Mouse (Mus musculus) brain, embryonic 14.5 days (tissue): ENCODE measurements around the gene Senp8. TPM values are rescaled to one million over a fixed set of nuclear protein-coding genes. Genes with fewer than 3 reads are reported as not detected.

Source experiments
- DNase-seq: peaks from one replicate; pipeline ENCODE4 v3.0.0-alpha.2; 2011; ENCODE audit warnings: low read depth
- CTCF ChIP-seq: fragments of 200-500 bp; IDR thresholded peaks from 2 replicates; pipeline ENCODE4 v1.5.1; 2012; ENCODE audit warnings: inconsistent platforms, mild to moderate bottlenecking, moderate library complexity, borderline replicate concordance; ENCODE audit not compliant: insufficient read depth, insufficient read length; ENCODE audit errors: extremely low read depth
- POLR2A ChIP-seq: fragments of 200-500 bp; IDR thresholded peaks from 2 replicates; pipeline ENCODE4 v1.6.1; 2012; ENCODE audit warnings: mild to moderate bottlenecking, inconsistent platforms, borderline replicate concordance; ENCODE audit not compliant: poor library complexity, insufficient read depth, insufficient read length, severe bottlenecking; ENCODE audit errors: extremely low read depth
- polyA plus RNA-seq: library from polyadenylated mRNA; depleted of rRNA; stranded (reverse); fragments of >200 nt; gene quantifications from 2 replicates; pipeline ENCODE4 v1.2.3, GENCODE M21; 2012; rRNA removed

The Senp8 gene
- polyA plus RNA-seq, 1 experiment = 7.5 TPM

- DNase-seq = no peak
- TF ChIP-seq CTCF (no peak), POLR2A (no peak)
Measured at GRCm38 (mm10) chr9:59703099-59703498, 47.4 kb downstream of the Senp8 start.

GRCm38 (mm10) chr9:59701094-59701493, 49.4 kb downstream of the Senp8 start:
- DNase-seq = peak; percentile 31
- TF ChIP-seq POLR2A = no peak
- no peak for TF ChIP-seq CTCF

- TF ChIP-seq CTCF = no peak
- TF ChIP-seq POLR2A = no peak
- no peak for DNase-seq
Measured at GRCm38 (mm10) chr9:59696381-59696780, 54.1 kb downstream of the Senp8 start.

- no peak for TF ChIP-seq POLR2A
- DNase-seq = no peak
Measured at GRCm38 (mm10) chr9:59695451-59695813, 55.1 kb downstream of the Senp8 start.

GRCm38 (mm10) chr9:59694571-59695450, 55.7 kb downstream of the Senp8 start:
- no peak for TF ChIP-seq CTCF
- no peak for TF ChIP-seq POLR2A
- no peak for DNase-seq

- TF ChIP-seq POLR2A (no peak), CTCF (no peak)
- peak; percentile 72 for DNase-seq
Measured at GRCm38 (mm10) chr9:59692145-59692544, 58.4 kb downstream of the Senp8 start.

- peak; percentile 95 for DNase-seq
- TF ChIP-seq POLR2A (no peak), CTCF (no peak)
Measured at GRCm38 (mm10) chr9:59691635-59692094, 58.8 kb downstream of the Senp8 start.

- TF ChIP-seq POLR2A (no peak), CTCF (no peak)
- DNase-seq = no peak
Measured at GRCm38 (mm10) chr9:59687416-59688046, 63.0 kb downstream of the Senp8 start.

Other genes starting within 250 kb of the Senp8 start
- gene Hexa, start 211.2 kb downstream of the Senp8 start, polyA plus RNA-seq = 45.2 and 52.9 TPM in 2 replicates
- gene Tmem202, start 210.9 kb downstream of the Senp8 start, polyA plus RNA-seq = 0.14 and 0.26 TPM in 2 replicates
- 21.3 and 28.3 TPM in 2 replicates for gene Celf6, start 172.8 kb downstream of the Senp8 start, polyA plus RNA-seq
- 179 and 187 TPM in 2 replicates for gene Parp6, start 133.4 kb downstream of the Senp8 start, polyA plus RNA-seq
- 986 and 1,073 TPM in 2 replicates for gene Pkm, start 94.3 kb downstream of the Senp8 start, polyA plus RNA-seq
- gene Gramd2, start 70.6 kb downstream of the Senp8 start, polyA plus RNA-seq = 7.6 and 8.8 TPM in 2 replicates
- gene Myo9a, start 186 bp upstream of the Senp8 start, polyA plus RNA-seq = 18.7 and 26.6 TPM in 2 replicates
- gene Nr2e3, start 209.9 kb upstream of the Senp8 start, polyA plus RNA-seq = 0.11 and 0.15 TPM in 2 replicates